Mouse (Mus musculus) hindbrain, embryonic 10.5 days (tissue): ENCODE measurements around the gene Clasrp. TPM values are rescaled to one million over a fixed set of nuclear protein-coding genes. Genes with fewer than 3 reads are reported as not detected.
A peak's percentile ranks its signal among the peaks of the same experiment; 100 is the strongest.
"Not testable (repeated sequence)": the region's sequence is repeated elsewhere in the genome, so short reads cannot be mapped to it uniquely, and the experiment has no call there.

Source experiments
- DNase-seq: peaks from one replicate; pipeline ENCODE4 v3.0.0-alpha.2; 2017; ENCODE audit warnings: low spot score
- H3K27ac ChIP-seq: fragments of 300-500 bp; sonication (generic); 2 replicates; pipeline ENCODE4 v1.5.1; 2016; ENCODE audit warnings: mild to moderate bottlenecking, moderate library complexity
- H3K27me3 ChIP-seq: fragments of 300-500 bp; sonication (generic); 2 replicates; pipeline ENCODE4 v1.6.1; 2016; ENCODE audit warnings: mild to moderate bottlenecking; ENCODE audit not compliant: poor library complexity, insufficient read depth, severe bottlenecking
- H3K36me3 ChIP-seq: fragments of 300-500 bp; sonication (generic); 2 replicates; pipeline ENCODE4 v1.6.1; 2016; ENCODE audit warnings: mild to moderate bottlenecking, moderate library complexity
- H3K4me1 ChIP-seq: fragments of 300-500 bp; sonication (generic); replicated peaks from 2 replicates; pipeline ENCODE4 v1.6.1; 2016; ENCODE audit warnings: mild to moderate bottlenecking
- H3K4me3 ChIP-seq: fragments of 300-500 bp; sonication (generic); 2 replicates; pipeline ENCODE4 v1.5.1; 2016; ENCODE audit warnings: mild to moderate bottlenecking, moderate library complexity
- H3K9me3 ChIP-seq: fragments of 300-500 bp; sonication (generic); 2 replicates; pipeline ENCODE4 v1.6.1; 2016; ENCODE audit warnings: mild to moderate bottlenecking, moderate library complexity
- WGBS: fragments of 180-500 bp; shearing (Covaris S2); methylation state at CpG from one replicate; pipeline ENCODE4 v1.1.7; 2016; 5-methylcytosine and 5-hydroxymethylcytosine counted together
- polyA plus RNA-seq: library from polyadenylated mRNA; unstranded; fragments of >200 nt; fragmentation: Nextera tagmentation; extraction: Ambion mirVana; gene quantifications from 2 replicates; pipeline ENCODE4 v1.2.1, GENCODE M21; 2016

Clasrp gene
- polyA plus RNA-seq, 1 experiment from 2014 or later = 68.8 TPM

DNA sequence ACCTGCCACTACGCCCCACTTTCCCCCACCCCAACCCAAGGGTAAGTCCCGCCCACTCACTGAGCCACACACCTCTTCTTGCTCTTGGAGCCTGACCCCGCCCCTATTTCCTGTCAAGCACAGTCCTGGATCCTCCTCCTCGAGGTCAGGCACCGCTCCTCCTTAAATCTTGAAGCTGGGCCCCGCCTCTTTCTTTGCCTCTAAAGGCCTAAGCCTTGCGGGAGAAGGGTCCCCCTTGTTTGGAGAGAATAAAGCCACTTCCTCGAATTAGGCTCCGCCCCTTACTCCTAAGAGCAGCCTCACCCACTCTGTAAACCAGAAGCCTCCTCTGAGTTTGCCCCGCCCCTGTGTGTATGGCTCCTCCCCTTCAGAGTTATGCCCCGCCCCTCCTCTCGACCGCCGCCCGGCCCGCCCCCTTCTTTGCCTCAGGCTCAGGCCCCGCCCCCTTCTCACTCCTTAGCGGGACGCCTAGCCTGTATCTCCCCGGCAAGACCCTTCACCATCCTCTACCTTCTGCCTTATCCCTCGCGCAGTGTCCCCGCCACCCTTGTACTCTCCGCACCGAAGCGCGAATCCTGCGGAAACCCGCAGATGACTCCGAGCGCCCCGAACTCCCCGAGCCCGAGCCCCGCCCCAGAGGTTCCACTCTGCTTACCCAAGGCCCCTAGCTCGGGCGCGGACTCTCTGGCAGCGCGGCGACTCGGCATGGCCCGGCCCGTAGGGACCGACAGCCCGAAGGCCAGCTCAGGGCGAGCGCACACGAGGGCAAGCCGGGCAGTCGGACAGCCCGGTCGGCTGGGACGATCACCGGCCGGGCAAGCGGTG is 24.5 kb upstream of the Clasrp start:
- DNase-seq = peak; percentile 95
- Histone ChIP-seq H3K27ac (peak overlapping the region; percentile 74), H3K27me3 (no peaks in the 10 kb centered on the region), H3K4me3 (peak overlapping the region; percentile 71), H3K36me3 (peaks cover 21% of the 10 kb centered on the region), H3K4me1 (peaks cover 22% of the 10 kb centered on the region; the same call in 1 of the 2 replicates), H3K9me3 (0 out of 2 replicates have a peak, but pooled peaks cover 5% of the 10 kb centered on the region)
- WGBS = under 1% methylated on average over 57 of the region's 57 CpGs

DNA sequence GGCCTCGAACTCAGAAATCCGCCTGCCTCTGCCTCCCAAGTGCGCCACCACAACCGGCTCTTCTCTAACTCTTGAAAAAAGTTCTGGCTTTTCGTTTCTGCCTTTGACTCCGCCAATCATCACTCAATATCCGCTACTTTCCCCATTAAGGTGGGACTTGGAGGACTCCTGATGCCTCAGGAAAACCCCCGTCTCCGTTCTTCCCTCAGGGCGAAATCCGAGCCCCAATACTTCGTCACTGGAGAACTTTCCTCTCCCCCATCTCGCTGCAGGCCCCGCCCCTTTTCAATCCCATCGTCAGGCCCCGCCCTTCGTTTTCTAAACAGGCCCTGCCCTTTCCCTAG is 23.9 kb upstream of the Clasrp start:
- Histone ChIP-seq H3K4me3 (peak overlapping the region; percentile 71), H3K9me3 (0 out of 2 replicates have a peak, but pooled peaks cover 5% of the 10 kb centered on the region), H3K27me3 (no peaks in the 10 kb centered on the region), H3K36me3 (peaks cover 15% of the 10 kb centered on the region), H3K4me1 (peaks cover 22% of the 10 kb centered on the region; the same call in 1 of the 2 replicates), H3K27ac (peak overlapping the region; percentile 74)
- no peak for DNase-seq
- WGBS = 16% methylated on average over 17 of the region's 17 CpGs

DNA sequence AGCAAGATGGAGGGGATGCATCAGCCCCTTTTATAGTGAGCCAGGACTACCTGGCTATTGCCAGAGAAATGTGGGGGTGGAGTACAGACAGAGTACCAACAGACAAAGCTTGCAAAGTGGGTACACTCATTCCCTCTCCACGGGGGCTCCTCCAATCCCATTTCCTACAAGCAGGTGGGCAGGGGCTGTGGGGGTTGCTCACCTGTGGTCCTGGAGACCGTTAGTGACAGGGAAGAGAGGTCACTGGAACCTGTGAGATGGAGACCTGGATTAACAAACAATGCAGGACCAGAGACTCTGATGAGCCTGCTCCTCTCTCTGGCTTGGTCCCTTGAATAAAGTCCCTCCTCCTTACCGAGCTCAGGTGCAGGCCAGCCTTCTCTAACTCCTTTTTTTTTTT is 23.4 kb upstream of the Clasrp start:
- 70% methylated on average over 3 of the region's 3 CpGs for WGBS
- H3K36me3 ChIP-seq = peaks cover 11% of the 10 kb centered on the region
- H3K9me3 ChIP-seq = 0 out of 2 replicates have a peak, but pooled peaks cover 5% of the 10 kb centered on the region
- peaks cover 22% of the 10 kb centered on the region; the same call in 1 of the 2 replicates for H3K4me1 ChIP-seq
- peak overlapping the region; percentile 71; the same call in 1 of the 2 replicates for H3K4me3 ChIP-seq
- no peak overlapping the region for H3K27ac ChIP-seq
- no peak for DNase-seq
- no peaks in the 10 kb centered on the region for H3K27me3 ChIP-seq

DNA sequence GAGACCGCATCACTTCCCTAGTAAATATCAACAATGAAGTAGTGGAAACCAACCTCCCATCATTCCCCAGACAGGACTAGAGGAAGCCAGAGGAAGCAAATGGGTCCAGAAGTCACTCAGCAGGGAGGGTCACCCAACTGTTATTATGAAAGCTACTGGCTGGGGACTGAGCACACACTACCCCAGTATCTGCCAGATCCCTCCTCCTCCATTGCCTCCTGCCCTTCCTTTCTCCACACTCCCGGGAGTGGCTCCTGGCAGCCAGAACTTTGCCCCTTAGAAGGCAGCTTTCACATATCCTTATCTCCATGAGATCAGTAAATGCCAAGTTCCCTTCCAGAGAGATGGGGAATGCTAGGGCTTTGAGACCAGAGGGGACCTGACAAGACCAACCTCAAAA is 19.1 kb upstream of the Clasrp start:
- 75% methylated on average over 2 of the region's 2 CpGs for WGBS
- no peak overlapping the region for H3K27ac ChIP-seq
- H3K27me3 ChIP-seq = peaks cover 16% of the 10 kb centered on the region
- H3K36me3 ChIP-seq = no peaks in the 10 kb centered on the region
- no peak for DNase-seq
- peaks cover 17% of the 10 kb centered on the region for H3K4me1 ChIP-seq
- H3K9me3 ChIP-seq = 0 out of 2 replicates have a peak, but pooled peaks cover 1% of the 10 kb centered on the region
- no peak overlapping the region for H3K4me3 ChIP-seq

DNA sequence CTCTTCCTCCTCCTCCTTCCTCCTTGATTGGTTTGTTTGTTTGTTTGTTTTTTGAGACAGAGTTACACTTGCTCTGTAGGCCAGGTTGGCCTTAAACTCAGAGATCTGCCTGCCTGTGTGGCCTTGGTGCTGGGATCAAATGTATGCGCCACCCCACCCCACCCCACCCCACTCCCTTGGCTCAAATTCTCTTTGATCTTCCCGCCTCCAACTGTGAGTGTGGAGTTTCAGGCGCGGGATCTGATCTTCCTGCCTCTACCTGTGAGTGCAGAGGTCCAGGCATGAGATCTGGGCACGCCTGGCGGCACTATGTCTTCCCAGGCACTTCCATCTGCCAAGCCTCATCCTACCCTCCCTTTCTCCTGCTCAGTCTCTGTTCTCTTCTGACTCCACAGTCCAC is 18.0 kb upstream of the Clasrp start:
- H3K4me1 ChIP-seq = peaks cover 8% of the 10 kb centered on the region
- H3K27me3 ChIP-seq = peaks cover 16% of the 10 kb centered on the region
- H3K27ac ChIP-seq = no peak overlapping the region
- no peak for DNase-seq
- H3K4me3 ChIP-seq = no peak overlapping the region
- H3K36me3 ChIP-seq = no peaks in the 10 kb centered on the region
- H3K9me3 ChIP-seq = no peaks in the 10 kb centered on the region
- 43% methylated on average over 6 of the region's 6 CpGs for WGBS

DNA sequence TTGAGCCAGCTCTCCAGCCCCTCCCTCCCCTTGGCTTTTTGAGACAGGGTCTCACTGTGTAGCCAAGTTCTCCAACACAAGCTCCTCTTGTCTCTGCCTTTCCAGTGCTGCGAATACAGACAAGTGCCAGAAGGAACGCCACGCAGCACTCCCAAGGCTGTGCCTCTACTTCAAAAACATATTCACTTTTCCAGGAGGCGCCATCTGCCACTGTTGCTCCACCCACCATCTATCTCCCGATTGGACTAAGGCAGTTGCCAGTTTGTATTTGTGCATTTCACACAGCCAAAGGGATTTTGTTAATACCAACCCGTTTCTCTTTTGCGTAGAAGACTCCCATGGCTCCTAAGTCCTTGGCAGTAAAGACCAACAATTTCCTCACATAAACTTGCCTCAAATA is 16.5 kb upstream of the Clasrp start:
- Histone ChIP-seq H3K4me3 (no peak overlapping the region), H3K4me1 (peaks cover 8% of the 10 kb centered on the region), H3K9me3 (no peaks in the 10 kb centered on the region), H3K36me3 (no peaks in the 10 kb centered on the region), H3K27me3 (peaks cover 16% of the 10 kb centered on the region), H3K27ac (no peak overlapping the region)
- no peak for DNase-seq
- WGBS = 93% methylated on average over 7 of the region's 7 CpGs

DNA sequence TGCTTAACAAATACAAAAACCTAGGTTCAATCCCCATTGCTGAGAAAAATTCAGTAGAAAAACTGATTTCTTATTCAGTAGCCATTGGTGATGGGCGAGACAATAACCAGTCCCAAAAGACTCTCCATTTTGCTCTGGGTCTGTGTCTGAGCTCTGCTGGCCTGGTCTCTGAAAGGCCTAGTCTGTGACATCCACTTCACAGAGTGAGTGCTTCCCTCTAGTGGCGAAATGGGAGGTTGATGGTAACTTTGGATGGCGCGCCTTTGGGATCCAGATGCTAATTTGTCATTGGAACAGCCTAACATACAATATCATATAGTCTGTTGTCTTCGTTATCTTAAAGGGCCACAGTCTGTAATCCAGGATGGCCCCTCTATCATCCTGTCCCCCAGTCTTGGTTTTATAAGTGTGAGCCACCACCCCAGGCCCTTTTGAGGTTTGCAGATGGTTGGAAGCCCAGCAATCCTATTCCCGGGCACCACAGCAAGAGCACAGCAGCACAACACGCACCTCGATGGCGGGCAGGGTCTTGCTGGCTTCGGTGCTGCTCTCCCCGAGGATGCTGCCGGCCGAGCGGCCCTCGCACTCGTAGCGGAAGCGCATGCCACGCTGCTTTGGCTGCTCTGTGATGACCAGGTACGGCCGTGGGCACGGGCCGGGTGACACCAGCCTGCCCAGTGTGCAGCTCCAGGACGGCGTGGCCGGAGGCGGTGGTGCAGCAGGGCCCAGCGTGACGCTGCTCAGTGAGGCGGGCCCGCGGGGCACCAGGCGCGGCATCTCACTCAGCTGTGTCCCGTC is 14.9 kb upstream of the Clasrp start:
- Histone ChIP-seq H3K27ac (peak overlapping the region; percentile 83), H3K36me3 (no peaks in the 10 kb centered on the region), H3K9me3 (no peaks in the 10 kb centered on the region), H3K4me1 (peaks cover 8% of the 10 kb centered on the region), H3K4me3 (peak overlapping the region; percentile 53), H3K27me3 (peaks cover 16% of the 10 kb centered on the region)
- peak; percentile 84 for DNase-seq
- 8% methylated on average over 35 of the region's 35 CpGs for WGBS

DNA sequence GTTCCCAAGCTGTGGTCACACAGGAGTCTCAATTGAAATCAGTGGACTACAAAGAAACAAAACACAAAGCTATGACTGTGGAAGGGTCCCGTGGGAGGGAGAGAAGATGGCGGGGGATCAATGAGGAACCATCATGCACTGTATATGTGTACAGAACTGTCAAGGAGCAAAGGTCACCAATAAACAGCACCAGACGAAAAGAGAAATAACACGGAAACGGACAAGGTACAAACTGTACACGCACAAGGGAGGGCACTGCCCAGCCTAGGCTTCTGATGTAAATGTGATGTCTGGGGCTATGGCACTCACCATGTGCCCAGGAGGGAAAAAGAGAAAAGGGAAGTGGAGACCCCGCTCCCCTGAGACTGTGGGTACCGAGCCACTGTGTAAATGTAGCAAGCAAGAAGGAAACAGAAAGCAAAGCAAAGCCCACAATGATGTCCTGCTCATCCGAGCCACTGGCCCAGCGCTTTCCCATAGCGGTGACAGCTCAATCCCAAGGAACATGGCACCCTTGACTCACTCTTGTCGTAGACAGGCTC is 10.8 kb upstream of the Clasrp start:
- peaks cover 8% of the 10 kb centered on the region for H3K4me1 ChIP-seq
- DNase-seq = no peak
- 0 out of 2 replicates have a peak, but pooled peaks cover 3% of the 10 kb centered on the region for H3K9me3 ChIP-seq
- no peaks in the 10 kb centered on the region for H3K36me3 ChIP-seq
- WGBS = 89% methylated on average over 12 of the region's 12 CpGs
- H3K4me3 ChIP-seq = no peak overlapping the region
- H3K27me3 ChIP-seq = peaks cover 10% of the 10 kb centered on the region
- no peak overlapping the region for H3K27ac ChIP-seq

DNA sequence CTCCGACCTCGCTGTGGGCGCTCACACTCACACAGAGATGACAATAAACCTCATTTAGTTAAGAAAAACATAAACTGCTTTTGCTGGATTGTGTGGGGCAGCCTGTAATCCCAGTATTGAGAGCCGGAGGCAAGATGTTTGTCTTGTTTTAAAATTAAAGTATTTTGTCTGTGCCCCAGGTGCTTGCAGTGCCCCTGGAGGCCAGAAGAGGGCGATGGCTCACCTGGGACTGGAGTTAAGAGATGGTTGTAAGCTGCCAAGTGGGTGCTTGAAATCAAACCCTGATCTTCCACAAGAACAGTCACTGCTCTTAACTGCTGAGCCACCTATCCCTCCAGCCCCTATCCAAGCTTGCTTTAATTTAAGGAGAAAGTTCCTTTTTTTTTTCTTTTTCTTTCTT is 6.7 kb upstream of the Clasrp start:
- Histone ChIP-seq H3K27me3 (no peaks in the 10 kb centered on the region), H3K27ac (no peak overlapping the region), H3K4me1 (no peaks in the 10 kb centered on the region), H3K4me3 (no peak overlapping the region), H3K36me3 (no peaks in the 10 kb centered on the region), H3K9me3 (0 out of 2 replicates have a peak, but pooled peaks cover 6% of the 10 kb centered on the region)
- no peak for DNase-seq
- WGBS = 77% methylated on average over 5 of the region's 5 CpGs

DNA sequence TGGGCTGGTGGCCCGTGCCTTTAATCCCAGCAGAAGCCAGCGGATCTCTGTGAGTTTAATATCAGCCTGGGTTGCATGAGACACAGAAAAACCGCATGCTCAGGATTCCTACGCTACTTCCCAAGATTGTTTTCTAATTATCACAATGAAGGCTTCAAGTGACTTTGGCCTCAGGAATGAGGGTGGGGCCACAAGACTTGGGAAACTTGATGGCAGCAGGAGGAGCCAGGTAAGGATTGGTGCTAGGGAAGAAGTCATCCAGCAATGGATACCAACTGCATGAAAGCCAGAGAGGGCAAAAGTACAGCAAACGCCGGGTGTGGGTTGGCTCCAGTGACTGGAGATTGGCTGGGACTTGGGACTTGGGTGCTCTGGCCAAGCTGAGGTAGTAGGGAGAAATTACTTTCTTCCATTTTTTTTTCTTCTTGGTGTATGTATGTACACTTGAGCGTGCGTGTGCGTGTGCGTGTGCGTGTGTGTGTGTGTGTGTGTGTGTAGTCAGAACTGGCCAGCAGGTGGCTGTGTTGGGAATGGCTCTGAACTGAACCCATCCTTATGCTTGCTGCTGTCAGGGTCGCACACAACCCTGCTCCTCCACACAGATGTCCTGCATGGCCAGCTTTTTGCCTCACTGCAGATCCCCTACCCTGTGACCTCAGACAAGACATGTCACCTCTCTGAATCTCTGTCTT is 5.5 kb upstream of the Clasrp start:
- Histone ChIP-seq H3K4me1 (no peaks in the 10 kb centered on the region), H3K27me3 (no peaks in the 10 kb centered on the region), H3K4me3 (no peak overlapping the region), H3K36me3 (no peaks in the 10 kb centered on the region), H3K9me3 (0 out of 2 replicates have a peak, but pooled peaks cover 6% of the 10 kb centered on the region), H3K27ac (no peak overlapping the region)
- no peak for DNase-seq
- WGBS = 90% methylated on average over 12 of the region's 12 CpGs

DNA sequence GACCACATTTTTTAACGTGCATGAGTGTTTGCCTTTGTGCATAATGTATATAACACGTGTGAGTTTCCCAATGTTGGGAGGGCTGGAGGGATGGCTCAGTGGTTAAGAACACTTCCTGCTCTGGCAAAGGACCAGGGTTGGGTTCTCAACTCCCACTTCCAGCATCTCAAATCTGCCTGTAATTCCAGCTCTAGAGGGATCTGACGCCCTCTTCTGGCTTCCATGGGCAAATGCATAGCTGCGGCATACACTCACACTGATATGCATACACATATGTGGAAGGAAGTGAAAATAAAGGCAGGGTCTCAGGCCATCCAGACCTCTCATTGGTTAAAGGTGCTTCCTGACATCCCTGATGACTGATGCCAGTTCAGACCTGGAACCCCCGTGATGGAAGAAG is 3.0 kb upstream of the Clasrp start:
- peaks cover 5% of the 10 kb centered on the region for H3K36me3 ChIP-seq
- no peak overlapping the region for H3K27ac ChIP-seq
- WGBS = 87% methylated on average over 5 of the region's 5 CpGs
- H3K4me3 ChIP-seq = no peak overlapping the region
- H3K27me3 ChIP-seq = no peaks in the 10 kb centered on the region
- 0 out of 2 replicates have a peak, but pooled peaks cover 6% of the 10 kb centered on the region for H3K9me3 ChIP-seq
- DNase-seq = no peak
- peaks cover 19% of the 10 kb centered on the region for H3K4me1 ChIP-seq

DNA sequence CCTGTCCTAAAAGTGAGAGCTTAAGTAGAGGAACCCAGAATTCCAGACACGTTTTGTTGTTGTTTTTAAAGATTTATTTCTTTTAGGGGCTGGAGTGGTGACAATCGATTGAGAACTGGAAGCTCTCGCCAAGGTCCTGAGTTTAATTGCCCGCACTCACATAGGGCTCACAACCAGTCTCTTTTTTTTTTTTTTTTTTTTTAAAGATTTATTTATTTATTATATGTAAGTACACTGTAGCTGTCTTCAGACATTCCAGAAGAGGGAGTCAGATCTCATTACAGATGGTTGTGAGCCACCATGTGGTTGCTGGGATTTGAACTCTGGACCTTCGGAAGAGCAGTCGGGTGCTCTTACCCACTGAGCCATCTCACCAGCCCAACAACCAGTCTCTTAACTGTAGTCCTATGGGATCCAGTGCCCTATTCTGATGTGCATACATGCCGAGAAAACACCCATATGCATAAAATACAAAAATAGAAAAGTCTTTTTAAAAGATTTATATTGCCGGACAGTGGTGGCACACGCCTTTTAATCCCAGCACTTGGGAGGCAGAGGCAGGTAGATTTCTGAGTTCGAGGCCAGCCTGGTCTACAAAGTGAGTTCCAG is 424 bp upstream of the Clasrp start:
- Histone ChIP-seq H3K36me3 (peaks cover 30% of the 10 kb centered on the region), H3K27ac (peak overlapping the region; percentile 94), H3K4me1 (peaks cover 31% of the 10 kb centered on the region), H3K4me3 (peak overlapping the region; percentile 99)
- not testable (repeated sequence) for H3K9me3 ChIP-seq, DNase-seq, H3K27me3 ChIP-seq
- 62% methylated on average over 10 of the region's 10 CpGs for WGBS
